Mouse (Mus musculus) urinary bladder, postnatal 0 days (tissue): ENCODE data around the gene Cdk13. TPM values are rescaled to one million over a fixed set of nuclear protein-coding genes. Genes with fewer than 3 reads are reported as not detected.

Source experiments
- microRNA counts: library from miRNA; unstranded; fragments of <30 nt; microRNA quantifications from one replicate; lab custom pipeline; 2016
- microRNA-seq: library from miRNA; unstranded; fragments of <30 nt; microRNA quantifications from one replicate; pipeline ENCODE4, GENCODE M21; 2016
- polyA plus RNA-seq: library from polyadenylated mRNA; unstranded; fragments of >200 nt; fragmentation: Nextera tagmentation; extraction: Ambion mirVana; gene quantifications from 2 replicates; pipeline ENCODE4 v1.2.1, GENCODE M21; 2015

Gene Cdk13
- 7.7 and 8.1 TPM in 2 replicates for polyA plus RNA-seq

GRCm38 (mm10) chr13:17804909-17805613 is at the start of gene Cdk13:
TSS of gene Cdk13 (minus strand) at chr13:17805097.

GRCm38 (mm10) chr13:17694911-17695699 is 109.8 kb downstream of the Cdk13 start, which contains the start of the genes Mplkip and Sugct:
TSS of gene Mplkip (plus strand) at chr13:17695192.
TSS of gene Sugct (minus strand) at chr13:17695553.

MicroRNAs encoded within 50 kb of the gene (microRNA counts, 519-probe panel; counts per million panel counts)
- microRNA mmu-miR-466i (lab: Ali Mortazavi, UCI), result not detected

Small RNA genes within 50 kb of the gene (microRNA-seq; reads per million reads assigned to microRNA genes)
- not detected for gene Mir466i

Other genes with a start within 250 kb of the Cdk13 start
- 29.8 and 33.5 TPM in 2 replicates for gene Mplkip, start 109.9 kb downstream of the Cdk13 start, polyA plus RNA-seq
- 9.4 and 13.9 TPM in 2 replicates for gene Sugct, start 109.5 kb downstream of the Cdk13 start, polyA plus RNA-seq
- gene Rala, start 139.1 kb upstream of the Cdk13 start, polyA plus RNA-seq, result 89.7 and 98.9 TPM in 2 replicates
- gene Yae1d1, start 188.3 kb upstream of the Cdk13 start, polyA plus RNA-seq, result 45.1 and 48.3 TPM in 2 replicates